Mouse (Mus musculus) frontal cortex, postnatal 25 days (tissue): ENCODE measurements at regions not wholly inside any gene's neighbourhood (a gene's known extent, or its start where the extent isn't known, plus 50 kb on each side); places are given as distances from the start of the nearest gene placed in this dataset.
"Not testable (repeated sequence)": the region's sequence is repeated elsewhere in the genome, so short reads cannot be mapped to it uniquely, and the experiment has no call there.

Experiments used
- DNase-seq, 2 experiments: peaks; one replicate each; pipeline ENCODE4 v3.0.0; 2022; ENCODE audit warnings: low spot score in 2 of 2

- DNase-seq, result no peak
These were observed 102.4 kb upstream of the Egfr start for GRCm38 (mm10) chr11:16649599-16649998.

DNA sequence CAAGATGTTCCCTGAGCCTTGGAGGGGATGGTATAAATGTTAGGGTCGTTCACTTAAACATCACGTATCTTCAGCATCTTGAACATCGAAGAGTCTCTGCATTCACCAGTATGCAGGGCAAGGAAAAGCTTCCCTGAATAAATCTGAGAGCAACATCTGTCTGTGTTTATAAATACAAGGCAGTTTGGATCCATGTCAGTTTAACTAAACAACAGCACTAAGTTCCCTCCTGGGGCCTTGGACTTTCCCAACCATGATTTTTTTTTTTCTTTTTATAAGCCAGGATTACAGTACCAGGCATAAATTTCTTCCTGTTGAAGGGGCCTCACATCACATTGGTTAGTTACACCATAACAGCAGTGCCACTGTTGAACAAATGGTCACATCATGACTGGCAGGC is 88.2 kb upstream of the Egfr start:
- no peak for DNase-seq

- no peak for DNase-seq
These were observed 82.4 kb upstream of the Egfr start for GRCm38 (mm10) chr11:16669453-16670251.

- no peak for DNase-seq
These were observed 81.7 kb upstream of the Egfr start for GRCm38 (mm10) chr11:16670282-16670681.

- DNase-seq, result not testable (repeated sequence)
These were observed 76.1 kb upstream of the Egfr start for GRCm38 (mm10) chr11:16675951-16676350.

DNA sequence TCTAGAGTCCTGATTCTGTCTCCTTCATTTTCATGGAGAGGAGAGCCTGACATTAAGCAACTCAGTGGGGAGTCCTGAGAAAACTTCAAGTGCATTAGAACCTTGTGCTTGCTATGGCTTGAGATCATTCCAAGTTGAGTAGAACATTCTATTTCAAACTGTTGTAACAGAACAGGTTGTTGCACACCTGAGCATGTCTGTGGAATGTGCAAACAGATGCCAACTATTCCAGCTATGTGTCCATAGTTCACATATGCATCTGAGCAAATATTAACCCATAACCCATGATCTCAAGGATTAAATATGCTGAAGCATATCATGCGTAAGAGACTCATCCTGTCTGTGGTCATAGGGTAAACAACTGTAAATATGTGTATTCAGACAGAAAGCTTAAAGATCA is 68.5 kb upstream of the Egfr start:
- DNase-seq, result no peak

DNA sequence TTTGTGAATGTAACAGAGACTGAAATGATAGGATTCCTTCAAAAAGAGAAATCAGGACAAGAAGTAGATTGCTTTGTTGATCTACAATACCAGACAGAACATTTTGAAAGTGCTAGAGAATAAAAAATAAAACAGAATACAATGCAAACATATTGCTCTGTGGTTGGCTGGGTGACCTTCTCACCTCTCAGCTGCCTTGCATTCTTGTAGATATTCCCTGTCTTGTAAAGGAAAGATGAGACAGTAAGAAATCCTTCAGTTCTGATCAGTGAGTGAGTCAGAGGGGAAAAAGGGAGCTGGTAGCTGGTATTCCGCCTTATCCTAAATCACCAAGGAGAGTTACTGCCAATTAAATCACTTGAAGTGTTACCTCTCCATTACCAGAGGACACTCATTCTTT is 56.4 kb upstream of the Egfr start:
- no peak for DNase-seq

GRCm38 (mm10) chr11:16696787-16697186 is 55.2 kb upstream of the Egfr start:
- no peak for DNase-seq

DNA sequence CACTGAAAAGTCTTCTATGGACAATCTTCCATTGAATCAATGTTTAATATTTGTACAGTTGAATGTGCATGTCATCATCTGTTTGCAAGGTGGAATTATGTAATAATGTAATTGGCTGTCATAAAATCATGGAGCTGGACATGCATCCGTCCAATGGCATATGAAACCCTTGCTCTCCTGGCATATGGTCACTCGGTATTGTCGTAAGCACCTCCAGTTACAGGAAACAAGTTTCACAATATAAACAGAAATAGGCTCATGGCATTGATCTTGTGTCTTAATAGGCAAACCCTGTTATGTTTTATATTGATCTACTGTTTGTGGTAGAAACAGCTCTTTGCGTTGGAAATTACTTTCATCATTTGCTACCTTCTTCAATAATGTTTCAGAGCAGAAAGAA is 50.2 kb upstream of the Egfr start:
- DNase-seq, result no peak
